Mouse (Mus musculus) lung, postnatal 0 days (tissue): Measurements from ENCODE around the gene Nipal1.

Source experiments
- CTCF ChIP-seq: IDR thresholded peaks from 2 replicates; pipeline ENCODE4 v1.5.1; 2016; ENCODE audit warnings: antibody characterized with exemption, mild to moderate bottlenecking
- EP300 ChIP-seq: IDR thresholded peaks from 2 replicates; pipeline ENCODE4 v1.6.1; 2016; ENCODE audit warnings: antibody characterized with exemption, mild to moderate bottlenecking, control low read depth

GRCm38 (mm10) chr5:72698343-72698742 is 50.7 kb downstream of the Nipal1 start:
- TF ChIP-seq EP300 (no peak), CTCF (no peak)
